Mouse (Mus musculus): Measurements from ENCODE around the gene Gm20431. TPM values are rescaled to one million over a fixed set of nuclear protein-coding genes. Genes with fewer than 3 reads are reported as not detected.
A peak's percentile ranks its signal among the peaks of the same experiment; 100 is the strongest.

The Gm20431 gene
- polyA plus RNA-seq, 1 experiment = 0.44 TPM

- TF ChIP-seq CEBPB (IDR thresholded peaks at IDR 0.05; ENCODE audit: low read depth) (peak; percentile 92), MAX (IDR thresholded peaks at IDR 0.05) (peak; percentile 97), CTCF (IDR thresholded peaks at IDR 0.05; ENCODE audit: control insufficient read depth, insufficient read depth, insufficient read length) (no peak), USF1 (IDR thresholded peaks at IDR 0.05; ENCODE audit: low read depth) (no peak), MYOD1 (IDR thresholded peaks at IDR 0.05; ENCODE audit: control insufficient read depth, insufficient read length, low read depth) (peak; percentile 71), MYOG (IDR thresholded peaks at IDR 0.05; ENCODE audit: control insufficient read depth, extremely low read depth, insufficient read length) (no peak), FOSL1 (IDR thresholded peaks at IDR 0.05; ENCODE audit: insufficient read depth, low read length, poor library complexity, severe bottlenecking) (peak; percentile 90)
- H3K79me3 ChIP-seq (ENCODE audit: low read depth) = no peaks in the 10 kb centered on the region
Observed at GRCm38 (mm10) chr2:167569934-167570651, 91.2 kb downstream of the Gm20431 start.

GRCm38 (mm10) chr2:167568112-167568511, 93.2 kb downstream of the Gm20431 start:
- TF ChIP-seq CTCF (IDR thresholded peaks at IDR 0.05; ENCODE audit: control insufficient read depth, insufficient read depth, insufficient read length) = no peak
- TF ChIP-seq CEBPB (IDR thresholded peaks at IDR 0.05; ENCODE audit: low read depth) = no peak
- TF ChIP-seq MYOD1 (IDR thresholded peaks at IDR 0.05; ENCODE audit: control insufficient read depth, insufficient read length, low read depth) = no peak
- TF ChIP-seq USF1 (IDR thresholded peaks at IDR 0.05; ENCODE audit: low read depth) = no peak
- TF ChIP-seq MAX (IDR thresholded peaks at IDR 0.05) = no peak
- TF ChIP-seq FOSL1 (IDR thresholded peaks at IDR 0.05; ENCODE audit: insufficient read depth, low read length, poor library complexity, severe bottlenecking) = no peak
- no peak for TF ChIP-seq MYOG (IDR thresholded peaks at IDR 0.05; ENCODE audit: control insufficient read depth, extremely low read depth, insufficient read length)
- H3K4me3 ChIP-seq (ENCODE audit: insufficient read depth, poor library complexity, severe bottlenecking) = no peak overlapping the region
- H3K27me3 ChIP-seq (ENCODE audit: control insufficient read depth, insufficient read depth, insufficient read length) = no peaks in the 10 kb centered on the region
- H3K79me3 ChIP-seq (ENCODE audit: low read depth) = no peaks in the 10 kb centered on the region
- no peaks in the 10 kb centered on the region for H3K36me3 ChIP-seq (ENCODE audit: control insufficient read depth, insufficient read depth)
- no peak overlapping the region for H3ac ChIP-seq (ENCODE audit: control insufficient read depth, insufficient read length, low read depth)
- H3K79me2 ChIP-seq (ENCODE audit: control insufficient read depth, insufficient read depth) = peaks cover 13% of the 10 kb centered on the region

More at GRCm38 (mm10) chr2:167569934-167570651, 91.2 kb downstream of the Gm20431 start:
- Histone ChIP-seq H3K4me3 (ENCODE audit: insufficient read depth, poor library complexity, severe bottlenecking) (no peak overlapping the region), H3ac (ENCODE audit: control insufficient read depth, insufficient read length, low read depth) (peak overlapping the region; percentile 14), H3K36me3 (ENCODE audit: control insufficient read depth, insufficient read depth) (no peaks in the 10 kb centered on the region), H3K79me2 (ENCODE audit: control insufficient read depth, insufficient read depth) (peaks cover 13% of the 10 kb centered on the region), H3K27me3 (ENCODE audit: control insufficient read depth, insufficient read depth, insufficient read length) (no peaks in the 10 kb centered on the region)

- no peak overlapping the region for H3K4me3 ChIP-seq (ENCODE audit: insufficient read depth, poor library complexity, severe bottlenecking)
Observed at GRCm38 (mm10) chr2:167565682-167566081, 95.6 kb downstream of the Gm20431 start.

GRCm38 (mm10) chr2:167565312-167565656, 96.0 kb downstream of the Gm20431 start:
- H3ac ChIP-seq (ENCODE audit: control insufficient read depth, insufficient read length, low read depth) = peak overlapping the region; percentile 66
- H3K27me3 ChIP-seq (ENCODE audit: control insufficient read depth, insufficient read depth, insufficient read length) = no peaks in the 10 kb centered on the region
- H3K79me3 ChIP-seq (ENCODE audit: low read depth) = no peaks in the 10 kb centered on the region
- H3K36me3 ChIP-seq (ENCODE audit: control insufficient read depth, insufficient read depth) = no peaks in the 10 kb centered on the region
- no peak for TF ChIP-seq USF1 (IDR thresholded peaks at IDR 0.05; ENCODE audit: low read depth)
- TF ChIP-seq CTCF (IDR thresholded peaks at IDR 0.05; ENCODE audit: control insufficient read depth, insufficient read depth, insufficient read length) = no peak
- TF ChIP-seq CEBPB (IDR thresholded peaks at IDR 0.05; ENCODE audit: low read depth) = no peak
- no peak for TF ChIP-seq MYOD1 (IDR thresholded peaks at IDR 0.05; ENCODE audit: control insufficient read depth, insufficient read length, low read depth)
- TF ChIP-seq FOSL1 (IDR thresholded peaks at IDR 0.05; ENCODE audit: insufficient read depth, low read length, poor library complexity, severe bottlenecking) = no peak
- TF ChIP-seq MAX (IDR thresholded peaks at IDR 0.05) = no peak
- TF ChIP-seq MYOG (IDR thresholded peaks at IDR 0.05; ENCODE audit: control insufficient read depth, extremely low read depth, insufficient read length) = no peak
- H3K79me2 ChIP-seq (ENCODE audit: control insufficient read depth, insufficient read depth) = peaks cover 13% of the 10 kb centered on the region
- H3K4me3 ChIP-seq (ENCODE audit: insufficient read depth, poor library complexity, severe bottlenecking) = no peak overlapping the region

More at GRCm38 (mm10) chr2:167565682-167566081, 95.6 kb downstream of the Gm20431 start:
- TF ChIP-seq MAX (IDR thresholded peaks at IDR 0.05) = peak; percentile 25
- TF ChIP-seq CEBPB (IDR thresholded peaks at IDR 0.05; ENCODE audit: low read depth) = no peak
- H3ac ChIP-seq (ENCODE audit: control insufficient read depth, insufficient read length, low read depth) = peak overlapping the region; percentile 66
- peaks cover 13% of the 10 kb centered on the region for H3K79me2 ChIP-seq (ENCODE audit: control insufficient read depth, insufficient read depth)
- H3K79me3 ChIP-seq (ENCODE audit: low read depth) = no peaks in the 10 kb centered on the region
- H3K27me3 ChIP-seq (ENCODE audit: control insufficient read depth, insufficient read depth, insufficient read length) = no peaks in the 10 kb centered on the region
- no peaks in the 10 kb centered on the region for H3K36me3 ChIP-seq (ENCODE audit: control insufficient read depth, insufficient read depth)

DNA sequence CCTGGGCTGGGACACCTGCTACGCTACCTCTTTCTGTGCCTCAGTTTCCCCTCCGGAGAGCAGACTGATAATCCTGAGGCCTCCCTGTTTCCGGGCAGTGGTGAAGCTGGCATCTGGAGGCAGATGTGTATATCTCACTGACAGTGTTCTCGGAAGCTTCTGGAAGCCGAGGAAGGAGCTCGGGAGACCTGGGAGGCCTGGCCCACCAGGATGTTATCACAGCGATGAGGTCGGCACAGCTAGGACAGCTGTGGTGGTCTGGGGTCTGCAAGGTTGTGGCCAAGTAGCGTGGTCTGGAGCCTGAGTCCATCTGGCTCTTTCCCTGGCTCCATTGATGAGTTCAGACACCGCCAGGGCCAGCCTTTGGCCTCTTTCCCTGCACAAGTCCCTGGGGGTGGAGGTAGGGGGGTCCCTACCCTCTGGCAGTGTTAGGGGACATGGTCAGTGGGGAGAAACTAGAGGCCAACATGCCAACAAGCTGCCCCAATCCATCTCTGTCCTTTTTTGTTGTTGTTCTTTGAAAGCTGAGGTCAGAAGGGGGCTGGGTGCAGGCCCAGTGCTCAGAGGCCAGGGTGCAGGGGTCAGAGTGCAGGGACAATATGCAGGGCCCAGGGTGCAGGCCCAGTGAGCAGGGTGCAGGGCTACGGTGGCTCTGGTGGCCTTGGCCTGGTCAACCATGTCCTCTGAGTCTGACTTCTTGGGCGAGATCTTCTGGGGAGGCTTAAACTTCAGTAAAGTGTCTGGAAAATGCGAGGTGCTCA, 96.6 kb downstream of the Gm20431 start:
- Histone ChIP-seq H3K79me2 (ENCODE audit: control insufficient read depth, insufficient read depth) (peaks cover 13% of the 10 kb centered on the region), H3K36me3 (ENCODE audit: control insufficient read depth, insufficient read depth) (no peaks in the 10 kb centered on the region), H3ac (ENCODE audit: control insufficient read depth, insufficient read length, low read depth) (peak overlapping the region; percentile 4), H3K79me3 (ENCODE audit: low read depth) (no peaks in the 10 kb centered on the region), H3K4me3 (ENCODE audit: insufficient read depth, poor library complexity, severe bottlenecking) (no peak overlapping the region), H3K27me3 (ENCODE audit: control insufficient read depth, insufficient read depth, insufficient read length) (no peaks in the 10 kb centered on the region)
- TF ChIP-seq CTCF (IDR thresholded peaks at IDR 0.05; ENCODE audit: control insufficient read depth, insufficient read depth, insufficient read length) (no peak), MYOD1 (IDR thresholded peaks at IDR 0.05; ENCODE audit: control insufficient read depth, insufficient read length, low read depth) (no peak), CEBPB (IDR thresholded peaks at IDR 0.05; ENCODE audit: low read depth) (no peak), MAX (IDR thresholded peaks at IDR 0.05) (no peak), USF1 (IDR thresholded peaks at IDR 0.05; ENCODE audit: low read depth) (no peak), FOSL1 (IDR thresholded peaks at IDR 0.05; ENCODE audit: insufficient read depth, low read length, poor library complexity, severe bottlenecking) (no peak), MYOG (IDR thresholded peaks at IDR 0.05; ENCODE audit: control insufficient read depth, extremely low read depth, insufficient read length) (no peak)

Measured in C2C12 (cell line).